Mouse (Mus musculus) thymus, adult 2 months (tissue): ENCODE measurements around the gene Ube2cbp. TPM values are rescaled to one million over a fixed set of nuclear protein-coding genes. Genes with fewer than 3 reads are reported as not detected.

Source experiments
- DNase-seq: peaks from one replicate; pipeline ENCODE4 v3.0.0; 2021
- H3K27ac ChIP-seq: fragments of 200-500 bp; 2 replicates; pipeline ENCODE4 v1.5.1; 2012; ENCODE audit warnings: low read length, control low read depth; ENCODE audit not compliant: control insufficient read depth, insufficient read depth
- H3K27me3 ChIP-seq: fragments of 200-500 bp; 2 replicates; pipeline ENCODE4 v1.6.1; 2012; ENCODE audit warnings: mild to moderate bottlenecking, low read length, moderate library complexity, mixed read lengths; ENCODE audit not compliant: control insufficient read depth, insufficient read depth
- H3K36me3 ChIP-seq: fragments of 200-500 bp; 2 replicates; pipeline ENCODE4 v1.6.1; 2012; ENCODE audit warnings: mild to moderate bottlenecking, low read length, moderate library complexity; ENCODE audit not compliant: control insufficient read depth, insufficient read depth
- H3K4me1 ChIP-seq: fragments of 200-500 bp; replicated peaks from 2 replicates; pipeline ENCODE4 v1.6.1; 2012; ENCODE audit warnings: low read length; ENCODE audit not compliant: control insufficient read depth, insufficient read depth
- H3K4me3 ChIP-seq: fragments of 200-500 bp; 2 replicates; pipeline ENCODE4 v1.5.1; 2012; ENCODE audit warnings: mild to moderate bottlenecking, low read length, control low read depth, moderate library complexity; ENCODE audit not compliant: control insufficient read depth, insufficient read depth
- CTCF ChIP-seq: fragments of 200-500 bp; IDR thresholded peaks from 2 replicates; pipeline ENCODE4 v1.5.1; 2012; ENCODE audit warnings: mild to moderate bottlenecking, control low read depth, low read length, moderate library complexity, borderline replicate concordance; ENCODE audit not compliant: control insufficient read depth, poor library complexity, insufficient read depth; ENCODE audit errors: extremely low read depth
- POLR2A ChIP-seq: fragments of 200-500 bp; IDR thresholded peaks from 2 replicates; pipeline ENCODE4 v1.6.1; 2012; ENCODE audit warnings: mild to moderate bottlenecking, low read length, control low read depth, moderate library complexity; ENCODE audit not compliant: control insufficient read depth, poor library complexity, insufficient read depth; ENCODE audit errors: extremely low read depth
- WGBS: fragments of 180-500 bp; shearing (Covaris S2); methylation state at CpG from one replicate; pipeline ENCODE4 v1.1.7; 2018; 5-methylcytosine and 5-hydroxymethylcytosine counted together
- polyA plus RNA-seq: library from polyadenylated mRNA; depleted of rRNA; stranded (reverse); fragments of >200 nt; gene quantifications from 2 replicates; pipeline ENCODE4 v1.2.3, GENCODE M21; 2012

The Ube2cbp gene
- polyA plus RNA-seq, 1 experiment = 2.2 TPM

DNA sequence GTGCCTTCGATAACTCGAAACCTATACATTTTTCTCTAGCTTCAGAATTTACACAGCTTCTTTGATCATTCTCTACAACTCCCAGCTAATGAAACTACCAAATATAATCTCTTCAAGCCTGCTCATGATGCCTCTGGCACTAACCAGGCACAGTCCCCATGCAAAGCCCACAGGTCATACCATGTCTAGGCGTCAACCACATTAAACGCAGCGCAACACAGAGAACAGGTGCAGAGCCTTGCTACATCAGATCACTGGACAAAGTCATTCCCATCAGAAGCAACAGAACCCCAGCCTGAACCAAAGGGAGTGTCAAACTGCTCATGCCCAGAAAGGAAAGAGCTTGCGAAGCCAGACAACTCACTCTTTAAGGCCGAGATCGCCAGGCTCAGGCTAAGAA is 28.1 kb downstream of the Ube2cbp start:
- no peak for DNase-seq
- no peaks in the 10 kb centered on the region for H3K36me3 ChIP-seq
- TF ChIP-seq CTCF (no peak), POLR2A (no peak)
- no peak overlapping the region for H3K27ac ChIP-seq
- H3K4me3 ChIP-seq = no peak overlapping the region
- WGBS = 96% methylated on average over 8 of the region's 8 CpGs
- no peaks in the 10 kb centered on the region for H3K27me3 ChIP-seq
- H3K4me1 ChIP-seq = no peaks in the 10 kb centered on the region

DNA sequence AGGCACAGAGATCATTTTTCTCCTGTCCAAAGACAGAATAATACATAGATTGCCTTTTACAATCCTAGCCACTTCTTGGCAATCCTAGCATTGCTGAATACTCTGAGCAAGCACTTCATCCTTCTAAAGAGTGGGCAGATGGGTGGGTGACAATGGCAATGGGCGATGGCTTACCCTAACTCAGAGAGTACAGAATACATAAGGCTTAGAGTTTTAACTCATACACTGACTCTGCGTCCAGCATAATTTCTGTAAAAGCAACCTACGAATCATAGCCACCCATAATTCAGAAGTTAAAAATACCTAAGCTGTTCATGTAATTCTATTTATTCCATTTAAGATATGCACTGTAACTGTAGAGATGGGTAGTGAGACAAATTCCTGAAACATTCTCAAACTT is 29.2 kb downstream of the Ube2cbp start:
- no peak overlapping the region for H3K27ac ChIP-seq
- no peaks in the 10 kb centered on the region for H3K36me3 ChIP-seq
- no peak for TF ChIP-seq POLR2A
- 97% methylated on average over 3 of the region's 3 CpGs for WGBS
- no peak overlapping the region for H3K4me3 ChIP-seq
- H3K27me3 ChIP-seq = no peaks in the 10 kb centered on the region
- no peaks in the 10 kb centered on the region for H3K4me1 ChIP-seq
- DNase-seq = no peak

DNA sequence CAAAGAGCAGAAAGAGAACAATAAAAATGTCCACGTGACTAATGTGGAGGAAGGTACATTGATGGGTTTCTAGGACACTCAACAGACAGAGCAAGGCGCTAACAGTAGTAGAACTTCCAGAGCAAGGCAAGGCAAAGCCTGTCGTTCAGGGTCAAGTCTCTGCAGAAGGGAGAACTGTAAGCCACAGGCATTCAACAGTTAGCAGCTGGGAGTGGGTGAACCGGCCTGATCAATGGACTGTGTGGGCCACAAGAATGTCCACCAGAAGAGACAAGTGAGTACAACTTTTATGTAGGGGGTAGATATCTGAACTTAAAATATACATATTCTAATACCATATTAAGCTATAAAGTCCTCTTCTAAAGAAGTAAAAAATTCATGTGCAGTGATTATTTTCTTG is 41.4 kb downstream of the Ube2cbp start:
- WGBS = 95% methylated on average over 4 of the region's 4 CpGs
- no peaks in the 10 kb centered on the region for H3K27me3 ChIP-seq
- DNase-seq = no peak
- H3K4me1 ChIP-seq = no peaks in the 10 kb centered on the region
- no peak overlapping the region for H3K27ac ChIP-seq
- TF ChIP-seq CTCF = no peak
- TF ChIP-seq POLR2A = no peak
- H3K4me3 ChIP-seq = no peak overlapping the region
- H3K36me3 ChIP-seq = no peaks in the 10 kb centered on the region

DNA sequence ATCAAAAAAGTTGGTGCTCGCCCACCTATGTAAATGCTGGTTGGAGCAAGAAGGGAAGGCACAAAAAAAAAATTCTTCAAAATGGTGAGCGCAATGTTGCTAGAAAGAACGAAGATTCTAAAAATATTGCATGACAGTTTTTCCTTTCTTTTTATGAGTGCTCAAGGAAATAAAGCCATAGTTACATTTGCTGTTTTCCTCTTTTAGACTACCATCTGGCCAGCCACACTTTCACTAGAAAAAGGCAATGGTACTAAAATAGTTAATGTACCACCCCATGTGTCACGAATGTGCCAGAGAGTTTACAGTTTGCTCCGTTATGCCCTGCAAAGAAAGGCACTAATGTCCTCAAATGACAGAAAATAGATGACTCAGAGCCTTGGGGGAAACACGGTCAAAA is 45.4 kb downstream of the Ube2cbp start:
- no peaks in the 10 kb centered on the region for H3K36me3 ChIP-seq
- TF ChIP-seq POLR2A = no peak
- TF ChIP-seq CTCF = no peak
- H3K27me3 ChIP-seq = no peaks in the 10 kb centered on the region
- H3K27ac ChIP-seq = no peak overlapping the region
- WGBS = 96% methylated on average over 6 of the region's 6 CpGs
- no peak for DNase-seq
- H3K4me3 ChIP-seq = no peak overlapping the region
- H3K4me1 ChIP-seq = no peaks in the 10 kb centered on the region

DNA sequence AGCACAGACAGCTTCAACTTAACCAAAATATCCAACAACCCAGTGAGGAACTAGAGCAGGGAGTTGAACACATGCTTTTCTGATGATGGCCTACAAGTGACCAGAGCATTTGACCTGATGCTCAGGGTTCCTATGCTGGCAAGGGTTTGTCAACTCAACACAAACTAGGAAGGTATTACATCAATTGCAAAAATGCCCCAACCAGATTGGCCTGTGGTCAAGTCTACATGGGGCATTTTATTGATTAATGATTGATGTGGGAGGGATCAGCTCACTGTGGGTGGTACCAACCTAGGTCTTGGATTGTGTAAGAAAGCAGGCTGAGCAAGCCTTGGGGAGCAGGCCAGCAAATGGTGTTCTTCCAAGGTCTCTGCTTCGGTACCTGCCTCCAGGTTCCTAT is 46.8 kb downstream of the Ube2cbp start:
- Histone ChIP-seq H3K4me1 (no peaks in the 10 kb centered on the region), H3K27ac (no peak overlapping the region), H3K4me3 (no peak overlapping the region), H3K27me3 (no peaks in the 10 kb centered on the region), H3K36me3 (no peaks in the 10 kb centered on the region)
- TF ChIP-seq CTCF = no peak
- no peak for TF ChIP-seq POLR2A
- WGBS = 96% methylated on average over 1 of the region's 1 CpGs
- no peak for DNase-seq

DNA sequence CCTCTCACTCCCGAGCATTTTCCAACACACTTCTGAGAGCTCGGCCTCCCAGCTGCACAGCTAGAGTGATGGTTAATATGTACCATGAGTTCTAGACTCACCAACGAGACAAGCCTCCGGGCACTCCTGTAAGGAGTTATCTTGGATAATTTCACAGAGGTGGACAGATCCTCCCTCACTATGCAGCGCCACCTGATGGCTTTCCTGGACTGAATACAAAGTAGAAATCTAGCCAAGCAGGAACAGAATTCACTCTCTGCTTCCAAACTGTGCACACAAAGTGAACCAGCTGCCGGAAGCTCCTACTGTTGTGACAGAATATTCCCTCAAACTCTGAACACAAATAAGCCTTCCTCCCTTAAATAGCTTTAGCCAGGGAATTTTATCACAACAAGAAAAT is 69.0 kb downstream of the Ube2cbp start:
- Histone ChIP-seq H3K36me3 (no peaks in the 10 kb centered on the region), H3K4me1 (peaks cover 8% of the 10 kb centered on the region), H3K27ac (no peak overlapping the region), H3K4me3 (no peak overlapping the region), H3K27me3 (no peaks in the 10 kb centered on the region)
- DNase-seq = no peak
- TF ChIP-seq POLR2A = no peak
- TF ChIP-seq CTCF = no peak
- 93% methylated on average over 6 of the region's 6 CpGs for whole genome bisulfite sequencing

DNA sequence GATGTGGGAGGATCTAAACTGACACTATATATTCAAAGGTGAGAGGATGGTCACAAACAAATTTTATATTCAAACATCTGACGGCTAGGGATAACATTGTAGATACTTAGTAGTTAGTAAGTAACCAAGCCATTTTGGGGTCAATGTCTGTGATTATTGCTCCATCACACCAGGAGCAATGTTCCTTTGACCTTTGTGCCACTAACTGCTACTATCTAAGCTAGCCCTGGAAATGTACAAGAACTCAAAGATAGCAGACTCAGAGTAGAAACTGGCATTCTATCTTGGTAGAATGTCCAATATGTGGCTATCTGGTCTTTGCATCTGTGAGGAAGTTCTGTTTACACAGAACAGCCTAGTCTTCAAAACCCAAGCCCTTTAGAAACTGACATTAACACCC is 69.7 kb downstream of the Ube2cbp start:
- H3K4me3 ChIP-seq = no peak overlapping the region
- DNase-seq = no peak
- H3K36me3 ChIP-seq = no peaks in the 10 kb centered on the region
- peaks cover 8% of the 10 kb centered on the region for H3K4me1 ChIP-seq
- TF ChIP-seq CTCF = no peak
- TF ChIP-seq POLR2A = no peak
- no peak overlapping the region for H3K27ac ChIP-seq
- H3K27me3 ChIP-seq = no peaks in the 10 kb centered on the region
- WGBS = 91% methylated on average over 1 of the region's 1 CpGs
